Mouse (Mus musculus) left cerebral cortex, postnatal 36 days (tissue): Measurements from ENCODE around the gene Ube2e2. TPM values are rescaled to one million over a fixed set of nuclear protein-coding genes. Genes with fewer than 3 reads are reported as not detected.
"Not testable (repeated sequence)": the region's sequence is repeated elsewhere in the genome, so short reads cannot be mapped to it uniquely, and the experiment has no call there.

Experiments
- DNase-seq, 2 experiments: peaks; one replicate each; pipeline ENCODE4 v3.0.0; 2021 to 2022; ENCODE audit warnings: low spot score in 2 of 2, mixed read lengths in 1 of 2
- intact Hi-C: fragments of 180-260 bp; cut with DNase I; formaldehyde crosslinking; loops from one replicate; pipeline ENCODE4 v1.15.1; 2025
- total RNA-seq, 2 experiments: library from RNA; stranded (reverse); gene quantifications; 2 replicates each; pipeline ENCODE4 v1.2.3; 2021

The Ube2e2 gene
- total RNA-seq, 2 experiments from 2014 or later = 170 to 172 TPM

DNA sequence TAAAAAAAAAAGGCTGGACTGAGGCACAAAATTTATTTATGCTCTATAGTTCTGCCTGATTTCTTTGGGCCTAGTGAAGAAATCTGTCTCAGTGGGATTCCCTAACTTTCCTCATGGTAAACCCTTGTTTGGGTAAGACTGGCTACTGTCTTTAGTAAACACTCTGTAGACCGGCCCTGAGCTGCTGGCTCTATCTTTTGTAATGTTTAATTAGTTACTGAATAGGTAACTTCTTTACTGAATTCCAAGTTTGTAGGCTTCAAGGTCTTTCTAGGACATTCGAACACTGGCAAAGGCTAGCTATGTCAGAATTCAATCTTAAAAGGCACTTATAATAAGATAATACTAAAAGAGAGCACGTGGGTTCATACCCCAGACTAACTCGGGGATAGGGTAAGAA lies 355.0 kb downstream of the Ube2e2 start:
- DNase-seq, intact Hi-C loops: not testable (repeated sequence)

DNA sequence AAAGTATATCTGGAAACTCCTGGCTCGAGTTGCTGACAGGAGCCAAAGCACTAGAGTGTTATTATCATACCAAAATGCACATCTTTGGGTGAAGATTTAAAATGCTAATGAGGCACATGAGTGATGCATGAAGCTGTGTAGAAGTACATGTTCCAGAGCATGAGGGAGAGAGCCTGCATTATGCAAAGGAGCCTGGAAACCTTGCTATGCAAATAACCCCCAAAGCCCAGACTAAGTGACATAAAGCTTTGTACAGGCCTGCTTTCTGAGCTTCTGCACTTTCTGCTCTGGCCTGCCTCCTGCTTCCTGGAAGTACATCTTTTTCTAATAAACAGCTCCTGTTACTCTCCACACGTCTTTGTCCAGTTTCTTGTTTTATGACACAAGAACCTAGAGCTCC lies 363.2 kb downstream of the Ube2e2 start:
- intact Hi-C loops = no loop called here
- DNase-seq = no peak

DNA sequence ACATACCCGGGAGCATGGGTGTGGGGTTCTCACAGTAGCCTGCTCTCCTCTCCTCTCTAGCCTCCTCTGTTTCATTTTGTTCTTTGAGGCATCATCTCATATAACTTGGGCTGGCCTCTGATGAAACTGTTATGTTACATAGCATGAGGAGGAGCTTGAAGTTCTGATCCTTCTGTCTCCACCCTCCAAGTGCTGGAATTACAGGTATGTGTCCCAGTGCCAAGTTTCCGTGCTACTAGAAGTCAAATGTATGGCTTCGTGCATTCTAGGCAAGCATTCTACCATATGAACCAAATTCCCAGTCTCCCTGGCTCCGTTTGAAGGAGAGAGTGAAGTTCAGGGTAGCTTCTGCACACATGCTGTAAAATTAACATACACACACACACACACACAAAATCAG lies 363.6 kb downstream of the Ube2e2 start:
- intact Hi-C loops = no loop called here
- DNase-seq = no peak
